Mouse (Mus musculus): ENCODE measurements around the gene Zdhhc18.

The Zdhhc18 gene

DNA sequence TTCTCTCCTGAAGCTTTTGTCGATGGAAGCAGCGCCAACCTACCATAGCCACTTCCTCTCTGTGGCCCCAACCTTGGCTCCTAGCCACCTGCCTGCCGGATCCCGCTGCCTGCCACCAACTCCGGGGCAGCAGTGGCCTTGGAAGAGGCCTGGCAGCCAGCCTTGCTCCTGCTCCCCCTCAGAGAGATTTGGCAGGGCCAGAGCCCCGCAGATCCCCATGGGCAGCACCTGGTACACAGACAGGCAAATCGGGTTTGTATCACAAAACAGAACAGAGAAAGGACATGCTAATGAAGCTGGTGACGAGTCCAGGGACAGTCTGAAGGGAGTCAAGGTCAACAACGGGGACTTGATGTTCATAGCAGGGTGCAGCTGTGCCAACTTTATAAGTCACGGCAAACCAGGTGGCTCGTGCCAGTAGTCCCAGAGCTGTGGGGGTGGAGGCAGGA, 86.8 kb downstream of the Zdhhc18 start:
- DNase-seq (ENCODE audit: inconsistent age in 2 of 2, low spot score in 1 of 2): peak; percentile 95 to 96

DNA sequence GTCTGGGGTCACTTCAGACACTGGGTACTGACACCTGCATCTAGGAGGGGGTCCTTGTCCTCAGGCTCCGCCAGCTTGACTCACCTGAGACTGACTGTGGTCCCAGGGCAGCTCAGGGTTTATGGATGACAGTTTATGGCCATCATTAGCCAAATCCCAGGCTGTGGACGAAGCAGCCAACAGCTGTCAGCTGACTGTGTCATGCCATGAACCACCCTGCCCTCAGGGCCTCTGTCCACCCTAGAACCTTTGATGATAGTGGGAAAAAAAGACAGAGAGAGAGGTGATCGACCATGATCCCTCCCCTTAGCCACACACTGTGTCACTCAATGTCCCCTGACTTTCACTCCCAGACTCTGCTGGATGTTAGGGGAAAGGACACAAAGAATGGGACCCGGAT, 88.3 kb downstream of the Zdhhc18 start:
- DNase-seq (ENCODE audit: inconsistent age in 2 of 2, low spot score in 1 of 2): no peak

DNA sequence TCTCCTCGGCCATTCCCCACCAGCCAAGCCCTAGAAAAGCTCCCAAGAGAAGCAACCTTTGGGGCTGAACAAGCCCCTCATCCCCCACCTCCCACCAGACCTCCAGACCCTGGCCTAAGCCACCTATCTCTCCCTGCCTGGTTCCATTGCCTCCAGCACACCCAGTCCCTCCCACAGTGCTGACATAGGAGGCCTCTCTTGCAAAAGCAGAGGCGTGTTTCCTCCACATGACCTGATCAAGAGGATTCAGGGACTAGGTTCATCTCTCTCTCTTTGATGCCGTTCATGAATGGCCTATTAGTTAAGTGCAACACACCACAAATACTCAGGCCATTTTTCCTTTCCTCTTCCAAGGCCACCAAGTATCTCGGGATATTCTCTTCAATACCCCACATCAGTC, 90.1 kb downstream of the Zdhhc18 start:
- DNase-seq (ENCODE audit: inconsistent age in 2 of 2, low spot score in 1 of 2): peak in 1 of 2 experiments; percentile 59

DNA sequence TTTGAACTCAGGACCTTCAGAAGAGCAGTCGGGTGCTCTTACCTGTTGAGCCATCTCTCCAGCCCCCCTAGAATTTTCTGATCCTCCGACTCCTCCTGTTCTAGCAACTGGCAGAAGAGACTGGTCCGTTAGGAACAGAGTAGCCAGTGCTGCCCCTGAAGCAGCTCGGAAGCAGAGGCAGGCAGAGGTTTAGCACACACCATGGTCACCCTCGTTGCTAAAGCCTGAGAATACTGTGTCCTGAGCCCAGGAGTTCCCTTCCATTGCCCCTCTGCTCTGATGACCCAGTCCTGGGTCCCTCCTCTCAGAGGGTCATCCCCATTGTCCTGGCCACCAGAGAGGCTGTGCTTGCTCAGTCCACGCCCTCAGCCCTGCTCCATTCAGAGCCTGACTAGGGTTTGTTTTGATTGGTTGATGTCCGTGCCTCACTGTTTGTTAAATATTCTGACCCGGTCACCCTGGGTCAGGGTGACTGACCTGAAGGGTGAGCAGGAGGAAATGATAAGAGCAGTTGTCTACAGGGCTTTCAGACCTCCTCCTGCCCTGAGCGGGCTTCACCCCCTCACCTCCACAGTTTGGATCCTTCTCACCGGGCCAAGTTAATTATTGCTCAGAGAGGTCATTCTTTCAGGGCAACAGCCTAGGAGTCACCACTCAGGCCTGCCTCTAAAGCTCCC, 92.8 kb downstream of the Zdhhc18 start:
- DNase-seq (ENCODE audit: inconsistent age in 2 of 2, low spot score in 1 of 2): peak in 1 of 2 experiments; percentile 53

Data from adrenal gland, adult (tissue).